Mouse (Mus musculus) brown adipose tissue, adult 24 weeks (tissue): Measurements from ENCODE around the gene B4galnt1. TPM values are rescaled to one million over a fixed set of nuclear protein-coding genes. Genes with fewer than 3 reads are reported as not detected.
"Not testable (repeated sequence)": the region's sequence is repeated elsewhere in the genome, so short reads cannot be mapped to it uniquely, and the experiment has no call there.

Source experiments
- H3K27ac ChIP-seq: fragments of 200-500 bp; replicated peaks from 2 replicates; pipeline ENCODE4 v1.5.1; 2012; ENCODE audit warnings: low read depth, mild to moderate bottlenecking, low read length
- H3K4me1 ChIP-seq: fragments of 200-500 bp; 2 replicates; pipeline ENCODE4 v1.6.1; 2012; ENCODE audit warnings: low read length, mixed read lengths; ENCODE audit not compliant: control insufficient read depth, insufficient read depth, insufficient read length
- H3K4me3 ChIP-seq: fragments of 200-500 bp; 2 replicates; pipeline ENCODE4 v1.5.1; 2012; ENCODE audit warnings: low read depth, mild to moderate bottlenecking, low read length, moderate library complexity; ENCODE audit not compliant: insufficient read depth
- polyA plus RNA-seq: library from polyadenylated mRNA; stranded (reverse); fragments of >200 nt; gene quantifications from 2 replicates; pipeline ENCODE4 v1.2.4, GENCODE M21; 2012; ENCODE audit not compliant: missing spikeins, insufficient read depth, insufficient read length

The B4galnt1 gene
- 0.95 and 1.8 TPM in 2 replicates for polyA plus RNA-seq

DNA sequence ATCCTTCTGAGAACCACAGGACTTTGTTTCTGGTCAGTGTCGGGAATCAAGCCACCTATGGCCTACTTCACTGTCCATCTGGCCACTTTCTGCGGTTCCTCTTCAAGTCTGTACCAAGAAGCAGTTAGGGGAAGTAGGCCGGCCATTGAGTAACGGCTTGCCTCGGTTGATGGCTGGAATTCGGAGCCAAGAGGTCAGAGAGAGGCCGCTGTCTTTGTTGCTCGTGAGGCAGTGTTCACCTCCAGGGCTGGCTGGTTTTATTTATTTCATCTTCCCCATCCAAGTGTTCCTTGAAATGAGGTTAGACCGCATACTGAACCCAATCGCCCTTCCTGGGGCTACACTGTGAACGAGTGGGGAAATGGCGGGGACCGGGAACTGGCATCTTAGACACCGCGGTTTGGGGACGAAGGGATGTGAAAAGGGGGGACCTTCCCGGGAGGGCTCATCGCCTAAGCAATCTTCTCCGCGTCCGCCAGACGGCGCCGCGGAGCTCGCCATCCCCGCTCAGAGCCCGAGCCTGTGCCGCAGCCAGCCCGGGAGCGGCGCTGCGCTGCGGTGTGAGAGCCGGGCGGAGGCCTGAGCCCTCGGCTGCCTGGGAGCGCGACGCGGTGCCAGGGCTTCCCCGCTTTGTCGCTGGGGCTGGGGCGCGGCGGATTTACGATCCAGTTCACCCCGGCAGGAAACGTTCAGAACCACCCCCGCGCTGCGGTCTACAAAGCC, at the start of gene B4galnt1:
Gene B4galnt1, plus strand, starts transcription at position 595 of the 723 bp plus-strand sequence.
- peak within 1 kb of the TSS; percentile 65 for H3K4me3 ChIP-seq
- peak within 1 kb of the TSS; percentile 17; the same call in 1 of the 2 replicates for H3K27ac ChIP-seq
- no peaks in the 10 kb centered on the region for H3K4me1 ChIP-seq

GRCm38 (mm10) chr10:127118470-127118869, 46.6 kb upstream of the B4galnt1 start:
- no peak overlapping the region for H3K4me3 ChIP-seq
- H3K27ac ChIP-seq: no peak overlapping the region
- no peaks in the 10 kb centered on the region; the same call in 1 of the 2 replicates for H3K4me1 ChIP-seq

DNA sequence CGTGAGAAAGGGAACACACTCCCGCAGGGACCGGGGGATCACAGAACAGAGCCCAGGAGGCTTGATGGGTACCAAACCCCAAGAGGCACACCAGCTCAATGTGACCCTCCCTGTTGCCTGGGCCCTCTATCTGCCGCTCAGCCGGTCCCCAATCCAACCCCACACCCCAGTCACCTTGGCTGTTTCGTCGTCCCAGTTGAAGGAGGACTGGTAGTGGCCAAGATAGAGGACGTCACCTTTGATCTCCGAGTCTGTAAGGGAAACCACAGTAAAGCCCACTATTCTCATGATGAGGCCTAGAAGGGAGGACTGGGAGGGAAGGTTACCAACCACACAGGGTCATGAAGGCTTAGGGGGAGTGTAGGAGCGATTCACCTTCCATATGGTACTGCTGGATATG, 45.8 kb upstream of the B4galnt1 start:
- no peak overlapping the region for H3K4me3 ChIP-seq
- H3K27ac ChIP-seq: no peak overlapping the region
- no peaks in the 10 kb centered on the region; the same call in 1 of the 2 replicates for H3K4me1 ChIP-seq

GRCm38 (mm10) chr10:127120301-127121065, 44.5 kb upstream of the B4galnt1 start:
- no peaks in the 10 kb centered on the region; the same call in 1 of the 2 replicates for H3K4me1 ChIP-seq
- H3K27ac ChIP-seq: no peak overlapping the region
- peak overlapping the region; percentile 69 for H3K4me3 ChIP-seq

DNA sequence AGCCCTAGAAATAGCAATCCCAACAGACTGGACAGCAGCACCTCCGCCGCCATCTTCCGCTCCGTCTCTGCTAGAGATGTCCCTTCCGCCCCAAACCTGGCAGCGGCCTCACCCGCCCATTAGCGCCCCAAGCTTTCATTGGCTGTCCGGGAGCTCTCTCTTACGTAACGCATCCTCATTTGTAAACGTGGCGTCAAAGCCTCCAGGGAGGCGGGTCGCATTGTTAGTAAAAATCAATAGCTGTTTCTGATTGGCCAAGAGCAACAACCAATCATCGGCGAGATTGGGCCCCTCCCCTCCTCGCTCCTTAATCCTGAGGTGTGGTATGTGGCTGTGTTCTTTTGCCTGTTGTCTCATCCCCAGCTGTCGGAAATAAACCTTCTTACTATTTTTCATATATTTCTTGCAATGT, 44.0 kb upstream of the B4galnt1 start, which contains the start of gene Os9:
Gene Os9, minus strand, starts transcription at position 66 of the 412 bp plus-strand sequence.
- Histone ChIP-seq H3K4me1 (no peaks in the 10 kb centered on the region; the same call in 1 of the 2 replicates), H3K4me3 (peak within 1 kb of the TSS; percentile 69), H3K27ac (no peak within 1 kb of the TSS)

GRCm38 (mm10) chr10:127122018-127122417, 43.0 kb upstream of the B4galnt1 start:
- Histone ChIP-seq H3K4me1 (no peaks in the 10 kb centered on the region; the same call in 1 of the 2 replicates), H3K27ac (no peak overlapping the region)

DNA sequence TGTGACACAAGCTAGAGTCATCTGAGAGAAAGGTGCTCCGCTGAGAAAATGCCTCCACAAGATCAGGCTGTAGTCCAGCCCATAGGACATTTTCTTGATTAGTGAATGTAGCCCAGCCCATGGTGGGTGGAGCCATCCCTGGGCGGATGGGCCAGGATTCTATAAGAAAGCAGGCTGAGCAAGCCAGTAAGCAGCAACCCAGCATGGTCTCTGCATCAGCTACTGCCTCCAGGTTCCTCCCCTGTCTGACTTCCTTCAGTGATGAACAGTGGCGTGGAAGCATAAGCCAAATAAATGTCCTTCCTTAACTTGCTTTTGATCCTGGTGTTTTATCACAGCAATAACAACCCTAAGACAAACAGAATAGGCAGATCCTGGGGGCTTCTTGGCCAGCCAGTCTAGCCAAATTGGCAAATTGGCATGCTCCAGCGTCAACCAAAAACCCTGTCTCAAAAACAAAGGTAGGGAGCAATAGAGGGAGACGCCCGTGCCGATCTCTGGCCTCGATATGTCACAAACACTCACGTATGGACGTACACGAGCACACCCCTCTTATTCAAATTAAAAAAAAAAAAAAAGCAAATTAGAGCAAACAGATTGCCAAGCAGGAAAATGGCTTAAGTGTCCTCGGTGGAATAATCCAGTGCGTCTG, 42.1 kb upstream of the B4galnt1 start:
- H3K27ac ChIP-seq: no peak overlapping the region
- H3K4me3 ChIP-seq: peak overlapping the region; percentile 55
- no peaks in the 10 kb centered on the region; the same call in 1 of the 2 replicates for H3K4me1 ChIP-seq

More at GRCm38 (mm10) chr10:127122018-127122417, 43.0 kb upstream of the B4galnt1 start:
- no peak overlapping the region for H3K4me3 ChIP-seq

- no peak overlapping the region for H3K27ac ChIP-seq
- H3K4me1 ChIP-seq: no peaks in the 10 kb centered on the region; the same call in 1 of the 2 replicates
- peak overlapping the region; percentile 55 for H3K4me3 ChIP-seq
Measured at GRCm38 (mm10) chr10:127123436-127123805, 41.6 kb upstream of the B4galnt1 start.

DNA sequence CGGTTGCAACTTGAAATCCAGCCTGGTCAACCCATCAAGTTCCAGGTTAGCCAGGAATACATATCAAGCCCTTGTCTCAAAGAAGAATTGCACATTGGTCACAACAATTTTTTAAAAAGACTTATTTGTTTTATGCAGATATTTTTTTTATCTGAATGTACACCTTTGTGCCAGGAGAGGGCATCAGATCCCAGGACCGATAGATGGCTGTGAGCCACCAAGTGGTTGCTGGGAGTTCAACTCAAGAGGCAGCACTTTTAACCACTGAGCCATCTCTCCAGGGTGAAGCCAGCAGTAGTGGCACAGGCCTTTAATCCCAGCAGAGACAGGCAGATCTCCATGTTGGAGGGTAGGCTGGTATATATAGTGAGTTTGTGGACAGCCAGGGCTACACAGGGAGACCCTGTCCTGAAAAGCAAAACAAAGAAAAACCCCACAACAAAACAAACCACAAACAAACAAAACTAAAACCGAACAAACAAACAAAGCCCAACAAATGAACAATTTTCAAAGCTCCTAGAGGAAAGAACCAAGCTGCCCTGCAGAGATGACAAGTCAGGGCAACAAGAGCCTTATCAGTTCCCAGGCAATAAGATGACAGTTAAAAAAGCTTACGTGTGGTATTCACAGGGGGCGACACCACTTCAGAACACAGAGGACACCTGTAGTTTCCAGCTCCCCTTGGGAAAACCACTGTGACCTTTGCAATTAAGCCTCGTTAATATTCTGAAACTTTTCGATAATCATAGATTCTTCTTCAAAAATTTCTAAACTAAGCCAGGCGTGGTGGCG, 39.6 kb upstream of the B4galnt1 start:
- no peak overlapping the region for H3K4me3 ChIP-seq
- no peak overlapping the region for H3K27ac ChIP-seq
- no peaks in the 10 kb centered on the region; the same call in 1 of the 2 replicates for H3K4me1 ChIP-seq

DNA sequence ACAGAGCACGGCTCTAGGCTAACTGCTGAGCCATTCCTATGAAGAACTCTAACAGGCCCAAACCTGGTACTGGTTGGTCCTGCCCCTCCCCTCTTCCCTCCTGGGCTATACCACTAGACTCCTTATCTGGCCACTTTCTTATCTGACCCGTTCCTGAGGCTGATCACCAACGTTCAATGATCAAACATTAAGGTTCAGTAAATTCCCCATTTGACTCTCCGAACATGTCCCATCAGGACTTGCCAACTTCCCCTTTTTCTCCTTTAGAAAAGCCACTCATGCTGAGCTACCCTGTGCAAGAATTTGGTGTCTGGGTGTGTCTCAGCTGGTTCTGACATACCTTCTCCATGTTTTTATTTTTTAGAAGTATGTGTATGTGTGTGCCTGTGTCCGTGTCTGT, 38.4 kb upstream of the B4galnt1 start:
- Histone ChIP-seq H3K4me1 (no peaks in the 10 kb centered on the region), H3K4me3 (no peak overlapping the region), H3K27ac (no peak overlapping the region)

DNA sequence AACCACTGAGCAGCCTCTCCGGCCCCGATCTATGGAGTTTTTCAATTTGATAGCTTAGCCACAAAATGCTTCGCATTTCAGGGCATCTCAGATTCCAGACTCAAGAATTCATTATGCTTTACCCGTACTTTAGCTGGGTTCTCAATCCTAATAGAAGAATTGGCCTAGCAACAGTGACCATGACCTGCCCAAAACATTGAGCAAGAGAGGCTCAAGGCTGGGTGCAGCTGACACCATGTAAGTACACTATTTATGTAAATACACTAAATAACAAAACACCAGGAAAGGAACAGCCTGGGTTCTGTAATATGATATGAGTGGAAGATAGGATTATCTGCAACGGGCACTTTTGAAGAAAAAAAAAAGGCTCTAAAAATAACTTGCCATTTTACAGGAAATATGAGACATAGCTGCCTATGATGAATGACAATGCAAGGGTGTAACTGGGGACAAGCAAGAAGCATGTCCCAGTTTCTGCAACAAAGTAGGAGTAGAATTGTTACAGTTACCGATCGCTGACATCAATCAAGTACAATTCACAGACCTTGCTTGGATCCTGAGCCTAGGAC, 37.2 kb upstream of the B4galnt1 start:
- Histone ChIP-seq H3K4me3 (no peak overlapping the region), H3K4me1 (no peaks in the 10 kb centered on the region), H3K27ac (no peak overlapping the region)

DNA sequence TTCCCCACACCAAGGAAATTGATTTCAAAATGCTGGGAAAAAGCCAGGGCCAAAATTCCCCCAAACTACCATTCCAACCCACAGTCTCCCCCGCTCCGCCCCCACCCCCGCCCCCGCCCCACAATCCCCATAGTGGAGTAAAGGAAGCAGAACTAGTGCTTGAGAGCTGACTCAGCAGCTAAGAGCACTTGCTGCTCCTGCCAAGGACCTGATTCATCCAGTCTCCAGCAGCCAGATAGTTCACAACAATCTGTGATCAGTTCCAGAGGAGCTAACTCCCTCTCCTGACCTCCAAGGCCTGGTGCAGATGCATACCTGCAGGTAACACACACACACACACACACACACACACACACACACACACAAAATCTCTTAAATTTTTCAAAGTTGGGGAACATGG, 35.6 kb upstream of the B4galnt1 start:
- no peak overlapping the region for H3K27ac ChIP-seq
- H3K4me3 ChIP-seq: no peak overlapping the region

GRCm38 (mm10) chr10:127132469-127132868, 32.6 kb upstream of the B4galnt1 start:
- no peak overlapping the region for H3K27ac ChIP-seq
- H3K4me3 ChIP-seq: no peak overlapping the region
- H3K4me1 ChIP-seq: no peaks in the 10 kb centered on the region

More for the DNA sequence above, 35.6 kb upstream of the B4galnt1 start:
- no peaks in the 10 kb centered on the region for H3K4me1 ChIP-seq

DNA sequence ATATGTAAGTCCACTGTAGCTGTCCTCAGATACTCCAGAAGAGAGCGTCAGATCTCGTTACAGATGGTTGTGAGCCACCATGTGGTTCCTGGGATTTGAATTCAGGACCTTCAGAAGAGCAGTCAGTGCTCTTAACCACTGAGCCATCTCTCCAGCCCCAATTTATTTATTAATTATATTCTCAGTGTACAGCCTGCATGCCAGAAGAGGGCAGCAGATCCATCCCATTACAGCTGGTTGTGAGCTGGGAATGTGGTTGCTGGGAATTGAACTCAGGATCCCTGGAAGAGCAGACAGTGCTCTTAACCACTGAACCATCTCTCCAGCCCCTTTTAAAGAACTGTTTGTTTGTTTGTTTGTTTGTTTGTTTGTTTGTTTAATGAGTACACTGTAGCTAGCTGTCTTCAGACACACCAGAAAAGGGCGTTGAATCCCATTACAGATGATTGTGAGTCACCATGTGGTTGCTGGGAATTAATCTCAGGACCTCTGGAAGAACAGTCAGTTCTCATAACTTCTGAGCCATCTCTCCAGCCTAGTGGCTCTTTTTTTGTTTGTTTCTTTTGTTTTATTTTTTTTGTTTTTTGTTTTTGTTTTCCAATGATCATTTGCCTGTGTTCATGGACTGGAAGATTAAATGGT, 30.5 kb upstream of the B4galnt1 start:
- not testable (repeated sequence) for H3K4me3 ChIP-seq, H3K4me1 ChIP-seq, H3K27ac ChIP-seq
